Mouse (Mus musculus) natural killer cell, adult 2 months (primary cell): ENCODE measurements around the gene Gadd45a.
"Not testable (repeated sequence)": the region's sequence is repeated elsewhere in the genome, so short reads cannot be mapped to it uniquely, and the experiment has no call there.

ENCODE experiments used
- DNase-seq, 2 experiments: peaks; one replicate each; pipeline ENCODE4 v3.0.0; 2022; ENCODE audit warnings: low spot score in 2 of 2

Gadd45a gene

DNA sequence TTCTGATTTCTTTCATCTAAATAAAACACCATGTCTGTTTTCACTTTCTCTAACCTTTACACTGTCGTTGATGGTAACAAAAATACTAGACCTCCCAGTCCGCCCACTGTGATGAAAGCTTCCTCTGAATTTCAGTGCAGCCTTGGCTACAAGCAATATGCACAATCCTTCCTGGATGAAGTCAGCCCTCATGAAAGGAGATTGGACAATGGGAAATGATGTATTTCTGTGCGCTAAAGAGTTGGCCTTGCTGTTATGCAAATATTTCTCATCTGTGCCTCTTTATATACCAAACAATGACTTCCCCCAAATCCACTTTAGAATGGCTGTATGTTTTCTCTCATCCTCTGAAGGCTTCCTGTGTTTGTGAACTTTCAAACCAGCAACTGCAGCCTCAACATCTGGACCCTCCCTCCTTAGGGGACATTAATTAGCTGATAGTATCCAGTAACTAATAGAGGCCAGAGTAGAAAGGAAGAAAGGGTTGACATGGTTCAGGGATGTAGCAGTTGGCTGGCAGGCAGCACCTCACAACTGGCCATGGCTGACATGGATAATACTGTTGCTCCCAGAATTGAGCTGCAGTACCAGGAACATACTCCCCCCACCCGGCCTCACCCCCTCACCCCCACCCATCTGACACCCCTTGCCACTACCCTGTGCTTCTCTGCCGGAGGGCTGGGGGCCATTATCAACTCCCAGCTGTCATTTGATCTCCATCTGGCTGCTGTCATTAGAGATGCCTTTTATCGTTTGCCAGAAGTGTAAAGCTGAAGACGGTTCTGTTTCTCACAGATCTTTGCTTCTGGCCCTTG, 11.8 kb upstream of the Gadd45a start:
- DNase-seq, result no peak

DNA sequence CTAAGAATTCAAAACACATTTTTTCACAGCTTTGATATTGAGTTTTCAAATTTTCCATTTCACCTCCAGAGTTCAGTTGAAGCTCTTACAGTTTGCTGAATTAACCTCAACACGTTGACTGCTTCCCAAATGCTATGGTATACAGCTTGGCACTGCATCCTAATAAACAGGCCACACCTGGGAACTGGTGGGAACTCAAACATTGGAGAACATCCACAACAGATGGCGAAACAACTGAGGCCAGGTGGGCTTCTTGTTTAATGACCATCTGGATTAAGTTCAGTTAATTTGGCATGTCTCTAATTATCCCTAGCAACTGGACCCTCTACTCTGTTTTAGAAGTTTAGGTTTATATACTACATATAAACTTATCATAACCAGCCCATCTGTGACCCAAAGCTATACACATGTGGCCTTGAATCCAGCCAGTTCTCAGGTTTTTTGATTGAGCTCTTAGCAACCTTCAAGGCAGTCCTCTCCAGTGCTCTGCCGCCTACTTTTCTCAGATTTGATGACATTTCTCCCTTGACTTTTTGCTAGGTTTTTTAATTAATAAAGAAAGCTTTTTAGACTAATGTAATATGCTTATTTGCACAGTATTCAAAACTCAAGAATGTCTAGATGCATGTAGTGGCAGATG, 10.9 kb upstream of the Gadd45a start:
- no peak for DNase-seq

DNA sequence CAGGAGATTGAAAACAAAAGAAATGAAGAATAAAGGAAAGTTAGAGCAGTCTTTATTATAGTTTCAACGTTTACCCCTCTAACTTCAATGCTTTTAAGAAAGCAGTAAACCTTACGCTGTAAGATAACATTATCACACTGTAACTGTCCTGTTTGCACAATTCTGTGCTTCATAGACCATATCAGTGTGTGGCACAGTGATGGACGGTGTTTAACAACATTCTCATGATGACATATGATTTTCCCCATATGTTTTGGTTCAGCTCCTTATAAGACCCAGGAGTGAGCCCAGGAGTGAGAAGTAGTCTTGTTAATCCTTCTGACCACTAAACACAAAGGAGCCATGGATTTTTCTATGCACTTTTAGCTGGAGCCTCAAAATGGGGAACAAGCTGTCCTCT, 9.7 kb upstream of the Gadd45a start:
- no peak for DNase-seq

DNA sequence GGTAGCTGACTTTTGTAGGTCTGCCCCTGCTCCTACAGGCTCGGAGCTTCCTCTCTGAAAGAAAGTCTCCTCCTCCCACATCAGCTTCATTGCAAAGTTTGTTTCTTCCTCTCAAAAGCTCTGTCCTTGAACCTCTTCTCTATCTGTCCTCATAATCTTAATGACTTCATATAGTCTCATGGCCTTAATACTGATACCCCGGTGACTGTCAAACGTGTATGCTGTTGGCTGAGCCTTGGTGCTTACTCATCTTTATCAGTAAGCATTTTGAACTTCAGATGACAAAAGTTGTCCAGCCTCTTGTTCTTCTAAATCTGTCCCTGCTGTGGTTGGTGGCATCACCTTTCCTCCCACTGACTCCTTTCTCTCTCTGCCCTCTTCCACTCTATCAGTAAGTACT, 8.2 kb upstream of the Gadd45a start:
- no peak for DNase-seq

DNA sequence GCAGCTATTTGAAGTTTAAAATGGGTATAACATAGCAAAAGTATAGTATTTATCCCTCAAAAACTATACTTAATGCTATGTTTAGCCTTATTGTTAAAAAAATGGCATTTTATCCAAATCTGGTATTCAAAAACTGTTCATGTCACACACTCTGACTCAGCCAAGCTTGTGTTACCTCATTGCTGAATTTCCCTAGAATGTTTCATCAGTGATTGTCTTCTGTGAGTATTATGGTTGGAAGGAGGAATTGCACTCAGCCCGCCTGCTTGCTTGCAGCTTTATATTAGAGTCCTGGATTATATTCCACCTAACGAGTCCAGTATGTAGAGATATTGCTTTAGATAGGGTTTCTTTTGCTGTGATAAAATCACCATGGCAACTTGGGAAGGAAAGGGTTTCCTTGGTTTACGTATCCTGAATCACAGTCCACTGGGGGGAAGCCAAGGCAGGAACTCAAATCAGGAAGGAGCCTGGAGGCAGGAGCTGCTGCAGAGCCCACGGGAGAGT, 3.7 kb upstream of the Gadd45a start:
- no peak for DNase-seq

DNA sequence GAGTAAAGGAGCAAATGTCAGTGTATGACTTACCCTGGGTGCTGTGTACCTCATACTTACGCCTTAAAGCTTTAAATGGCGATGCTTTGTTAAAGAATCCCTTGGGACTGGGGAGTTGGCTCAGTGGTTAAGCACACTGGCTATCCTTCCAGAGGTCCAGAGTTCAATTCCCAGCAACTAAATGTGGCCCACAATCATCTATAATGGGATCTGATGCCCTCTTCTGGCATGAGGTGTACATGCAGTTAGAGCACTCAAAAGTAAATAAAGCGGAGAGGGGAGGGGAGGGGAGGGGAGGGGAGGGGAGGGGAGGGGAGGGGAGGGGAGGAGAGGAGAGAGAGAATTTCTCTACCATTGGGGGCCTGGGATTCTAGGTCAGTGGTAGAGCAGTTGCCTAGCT, 1.7 kb upstream of the Gadd45a start:
- DNase-seq, result no peak

DNA sequence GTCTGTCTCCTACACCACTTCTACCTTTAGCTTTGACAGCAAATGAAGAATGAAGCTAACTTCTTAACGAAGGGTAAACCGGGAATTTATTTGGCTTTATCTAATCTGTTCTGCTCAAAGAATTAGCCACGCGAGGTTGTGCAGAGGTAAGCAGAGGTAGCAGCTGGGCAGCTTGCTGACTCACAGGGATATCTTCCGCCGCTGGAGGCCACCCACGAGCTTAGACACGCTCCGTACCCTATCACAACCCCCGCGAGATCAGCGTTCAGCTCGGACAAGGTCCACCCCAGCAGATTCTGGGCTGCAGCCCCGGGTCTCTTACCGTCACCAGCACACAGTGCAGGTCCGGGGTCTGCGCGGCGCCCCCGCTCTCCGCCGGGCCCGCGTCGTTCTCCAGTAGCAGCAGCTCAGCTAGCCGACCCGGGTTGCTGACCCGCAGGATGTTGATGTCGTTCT, 873 bp downstream of the Gadd45a start:
- DNase-seq, result peak; percentile 70 to 76

DNA sequence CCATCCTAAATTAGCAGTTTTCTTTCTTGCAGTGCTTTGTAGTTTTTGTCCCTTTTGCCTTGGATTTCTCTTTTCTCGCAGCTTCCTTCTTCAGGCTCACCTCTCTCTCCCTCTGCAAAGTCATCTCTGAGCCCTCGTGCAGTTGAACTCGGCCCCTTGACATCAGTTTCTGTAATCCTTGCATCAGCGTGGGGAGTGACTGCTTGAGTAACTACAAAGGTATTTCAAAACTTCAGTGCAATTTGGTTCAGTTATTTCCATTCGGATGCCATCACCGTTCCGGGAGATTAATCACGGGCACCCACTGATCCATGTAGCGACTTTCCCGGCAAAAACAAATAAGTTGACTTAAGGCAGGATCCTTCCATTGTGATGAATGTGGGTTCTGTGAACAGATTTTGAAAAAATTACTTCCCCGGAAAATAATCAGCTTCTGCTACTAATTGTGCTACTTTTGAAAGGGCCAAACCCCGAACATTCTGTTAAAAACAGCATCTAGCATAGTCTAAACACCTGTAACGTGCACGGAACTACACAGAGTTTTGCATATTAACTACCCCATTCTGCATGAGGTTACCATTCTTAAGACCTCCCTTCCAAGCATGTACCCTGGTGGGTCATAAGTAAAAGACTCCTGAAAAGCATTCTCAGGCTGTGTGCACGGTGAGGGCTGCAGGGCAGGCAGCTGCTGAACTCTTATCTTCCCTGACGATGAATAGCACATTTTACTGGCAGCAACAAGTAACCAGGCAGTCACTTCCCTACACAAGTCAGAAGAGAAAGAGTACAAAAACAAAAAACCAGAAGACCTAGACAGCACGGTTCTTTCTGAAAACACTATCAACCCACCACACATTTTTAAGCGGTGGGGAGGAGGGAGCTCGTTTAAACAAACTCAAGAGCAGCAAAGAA, 1.6 kb downstream of the Gadd45a start:
- no peak for DNase-seq

DNA sequence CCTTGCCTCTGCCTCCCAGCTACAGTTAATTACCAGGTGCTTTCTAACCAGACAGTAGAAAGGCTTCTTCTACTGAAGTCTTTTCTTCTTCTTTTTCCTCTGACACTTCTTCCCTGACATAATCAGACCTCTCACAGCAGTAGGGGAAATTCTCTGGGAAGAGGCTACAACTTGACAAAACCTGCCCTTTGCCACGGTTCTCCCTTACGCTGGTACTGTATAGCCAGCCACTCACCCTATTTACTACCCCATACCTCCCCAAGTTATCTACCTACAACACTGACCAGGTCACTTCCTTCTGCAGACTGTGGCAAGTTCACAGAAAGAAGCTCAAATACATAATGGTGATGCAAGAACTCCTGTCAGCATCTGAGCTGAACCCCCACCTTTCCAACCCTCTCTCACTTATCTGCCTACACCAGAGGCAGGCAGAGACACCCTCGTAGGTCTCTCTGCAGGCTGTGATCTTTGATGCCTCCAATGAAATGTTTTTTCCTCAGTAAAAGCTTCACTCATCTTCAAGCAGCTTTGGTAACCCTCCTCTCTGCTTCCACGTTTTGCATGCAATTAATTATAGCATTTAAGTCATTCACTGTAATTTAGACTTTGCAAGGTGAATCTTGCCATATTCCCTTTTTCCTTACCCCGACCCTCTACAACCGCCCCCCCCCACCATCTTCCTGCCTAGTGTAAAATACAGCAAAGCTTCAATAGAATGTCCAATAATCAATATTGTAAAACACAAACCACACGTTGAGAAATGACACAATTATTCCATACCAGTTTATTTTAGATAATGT, 2.7 kb downstream of the Gadd45a start:
- no peak for DNase-seq

DNA sequence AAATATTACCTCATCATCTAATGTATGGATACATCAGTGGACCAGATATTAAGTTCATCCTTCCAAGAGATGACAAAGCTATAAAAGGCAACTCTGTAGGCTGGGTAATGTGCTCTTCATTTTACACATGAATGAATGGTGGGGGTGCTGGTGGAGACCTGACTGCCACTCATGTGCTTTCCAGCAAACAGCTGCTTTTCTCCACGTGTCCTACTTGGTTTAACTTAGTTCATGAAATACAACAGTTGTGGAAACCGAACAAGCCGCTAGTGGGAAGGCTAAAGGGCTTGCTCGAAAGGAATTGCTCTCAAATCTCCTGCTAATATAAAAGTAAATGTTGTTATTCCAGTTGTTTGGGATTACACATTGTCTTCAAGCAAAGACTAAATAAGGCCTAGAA, 3.7 kb downstream of the Gadd45a start:
- no peak for DNase-seq

DNA sequence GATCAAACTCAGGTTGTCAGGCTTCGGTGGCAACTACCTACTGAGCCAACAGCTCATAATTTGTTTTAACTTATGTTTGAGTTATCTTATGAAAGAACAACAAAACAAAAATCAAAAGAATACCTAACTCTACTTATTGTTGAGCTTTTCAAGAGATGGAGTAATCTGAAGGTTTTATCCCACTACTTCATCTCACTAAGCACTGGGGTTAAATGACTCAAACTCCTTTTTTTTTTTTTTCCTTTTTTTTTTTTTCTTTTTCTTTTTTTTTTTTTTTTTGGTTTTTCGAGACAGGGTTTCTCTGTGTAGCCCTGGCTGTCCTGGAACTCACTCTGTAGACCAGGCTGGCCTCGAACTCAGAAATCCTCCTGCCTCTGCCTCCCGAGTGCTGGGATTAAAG, 4.3 kb downstream of the Gadd45a start:
- DNase-seq, result not testable (repeated sequence)

DNA sequence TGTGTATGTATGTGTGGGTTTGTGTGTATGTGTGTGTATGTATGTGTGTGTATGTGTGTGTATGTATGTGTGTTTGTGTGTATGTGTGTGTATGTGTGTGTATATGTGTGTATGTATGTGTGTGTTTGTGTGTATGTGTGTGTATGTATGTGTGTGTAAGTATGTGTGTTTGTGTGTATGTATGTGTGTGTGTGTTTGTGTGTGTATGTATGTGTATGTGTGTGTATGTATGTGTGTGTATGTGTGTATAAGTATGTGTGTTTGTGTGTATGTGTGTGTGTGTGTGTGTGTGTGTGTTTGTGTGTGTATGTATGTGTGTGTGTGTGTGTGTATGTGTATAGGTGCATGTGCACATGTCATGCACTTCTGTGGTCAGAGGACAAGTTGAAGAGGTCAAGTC, 4.7 kb downstream of the Gadd45a start:
- DNase-seq, result not testable (repeated sequence)

DNA sequence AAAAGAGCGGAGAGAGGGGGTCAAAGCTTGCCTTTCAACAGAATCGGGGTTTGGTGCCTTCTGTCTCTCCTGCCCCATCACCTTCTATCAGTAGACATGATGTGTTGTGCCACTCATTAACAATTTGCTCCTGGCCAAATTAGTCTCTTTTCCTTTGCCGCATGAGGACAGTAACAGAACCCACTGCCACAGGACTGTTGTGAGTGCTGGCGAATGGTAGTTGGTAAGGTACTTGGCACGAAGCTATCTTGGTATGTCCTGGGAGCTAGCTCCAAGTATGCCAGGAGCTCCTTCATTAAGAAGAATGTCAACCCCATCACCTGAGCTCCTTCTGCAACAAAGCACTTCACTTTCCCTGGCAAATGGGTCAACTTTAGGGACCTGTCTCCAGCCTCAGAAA, 6.4 kb downstream of the Gadd45a start:
- DNase-seq, result no peak

DNA sequence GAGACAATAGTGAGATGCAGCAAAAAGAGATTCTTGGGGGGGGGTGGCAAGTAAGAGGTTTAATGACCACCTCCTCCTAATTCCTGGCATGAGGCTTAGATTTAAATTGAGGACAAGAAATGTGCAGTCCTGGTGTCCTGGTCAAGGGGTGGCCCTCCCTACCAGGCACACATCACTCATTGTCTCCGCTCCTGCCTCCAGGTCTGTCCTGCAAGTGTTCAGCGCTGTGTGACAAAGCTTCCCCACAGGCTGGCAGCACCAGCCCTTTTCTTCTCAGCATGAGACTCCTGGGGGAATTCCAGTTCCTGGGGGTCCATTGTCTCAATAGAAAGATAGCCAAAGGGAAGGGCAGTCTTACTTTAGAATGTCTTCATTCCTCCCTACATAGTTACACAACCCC, 6.8 kb downstream of the Gadd45a start:
- no peak for DNase-seq

DNA sequence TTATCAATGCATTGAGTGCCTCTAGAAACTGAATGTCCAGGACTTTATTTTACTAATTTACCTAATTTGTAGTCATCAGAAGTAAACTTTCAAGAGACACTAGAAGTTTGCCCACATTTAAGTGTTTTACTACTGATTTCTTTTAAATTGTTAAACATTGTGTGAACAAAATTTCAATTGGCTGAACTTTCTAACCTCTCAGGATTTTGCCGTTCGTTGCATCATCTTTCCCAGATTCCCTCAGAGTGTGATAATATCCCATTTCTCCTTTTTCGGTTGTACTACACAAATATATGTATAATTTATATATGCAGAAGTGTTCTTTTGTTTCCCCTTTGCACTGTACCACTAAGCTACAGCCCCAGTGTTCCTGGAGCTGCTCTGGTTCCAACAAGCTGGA, 7.3 kb downstream of the Gadd45a start:
- no peak for DNase-seq

DNA sequence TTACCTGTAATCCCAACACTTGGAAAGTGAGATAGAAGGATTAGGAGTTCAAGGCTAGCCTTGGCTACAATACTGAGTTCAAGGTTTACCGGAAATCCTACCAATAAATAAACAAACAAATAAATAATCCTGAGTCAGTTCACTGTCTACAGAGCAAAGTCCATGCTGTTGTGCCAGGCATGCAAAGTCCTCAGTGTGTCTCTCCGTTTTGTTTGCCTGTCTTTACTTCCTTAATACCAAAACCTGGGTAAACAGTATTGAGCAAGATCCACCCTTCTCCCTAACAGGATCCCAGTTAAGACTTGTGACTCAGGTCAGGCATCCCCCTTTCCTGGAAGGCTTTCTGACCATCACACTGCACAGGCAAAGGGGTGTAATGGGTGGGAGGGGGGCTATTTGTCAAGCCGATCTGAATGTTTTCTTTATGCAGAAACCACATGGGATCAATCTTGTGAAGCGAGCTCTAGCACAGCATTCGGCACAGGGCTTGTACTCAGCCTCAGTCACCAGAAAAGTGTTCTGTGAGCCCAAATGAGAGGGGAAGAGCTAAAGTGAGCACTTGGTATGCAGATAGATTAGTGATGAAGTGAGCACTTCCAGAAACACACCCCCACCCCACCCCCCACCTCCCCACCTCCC, 7.8 kb downstream of the Gadd45a start:
- no peak for DNase-seq

DNA sequence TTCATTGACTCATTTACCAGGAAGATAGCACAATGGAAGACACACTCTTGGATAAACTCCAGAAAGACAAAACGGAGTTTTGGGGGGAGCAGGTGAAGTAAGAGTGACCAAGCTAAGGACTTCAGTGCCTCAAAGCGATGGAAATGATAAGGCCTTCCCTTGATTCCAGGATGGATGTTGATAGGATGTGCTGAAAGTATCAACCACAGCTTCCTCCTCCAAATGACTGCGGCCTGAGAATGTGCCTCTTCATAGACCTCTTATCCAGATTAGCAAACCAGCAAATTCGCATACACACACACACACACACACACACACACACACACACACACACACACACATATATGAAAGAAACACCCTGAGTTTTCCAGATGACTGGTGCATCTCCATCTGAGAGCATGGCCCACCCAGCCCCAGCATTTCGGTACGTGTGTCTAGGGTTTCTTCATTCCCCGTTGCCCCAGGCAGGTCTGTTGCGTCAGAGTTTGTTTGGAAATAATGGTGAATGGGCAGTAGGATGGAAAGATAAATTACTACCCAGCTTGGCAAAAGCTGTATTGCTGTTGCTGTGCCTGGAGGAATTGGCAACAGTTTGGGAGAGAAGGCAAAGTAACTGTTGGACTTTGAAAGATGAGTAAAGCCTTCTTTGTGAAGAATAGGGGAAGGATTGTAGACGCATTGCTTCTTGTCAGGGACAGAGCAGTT, 9.7 kb downstream of the Gadd45a start:
- no peak for DNase-seq

DNA sequence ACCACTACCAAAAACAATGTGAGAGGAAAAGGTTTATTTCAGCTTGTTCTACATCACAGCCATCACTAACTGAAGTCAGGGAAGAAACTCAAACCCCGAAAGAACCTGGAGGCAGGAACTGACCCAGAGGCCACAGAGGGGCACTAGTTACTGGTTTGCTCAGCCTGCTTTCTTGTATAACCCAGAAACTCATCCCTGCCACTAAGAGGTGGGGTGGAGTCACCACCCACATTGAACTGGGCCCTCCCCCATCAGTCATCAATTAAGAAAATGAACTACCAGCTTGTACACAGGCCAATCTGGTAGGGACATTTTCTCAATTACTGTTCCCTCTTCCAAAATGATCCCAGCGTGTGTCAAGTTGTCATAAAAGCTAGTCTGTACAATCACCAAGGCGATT, 10.6 kb downstream of the Gadd45a start:
- no peak for DNase-seq

DNA sequence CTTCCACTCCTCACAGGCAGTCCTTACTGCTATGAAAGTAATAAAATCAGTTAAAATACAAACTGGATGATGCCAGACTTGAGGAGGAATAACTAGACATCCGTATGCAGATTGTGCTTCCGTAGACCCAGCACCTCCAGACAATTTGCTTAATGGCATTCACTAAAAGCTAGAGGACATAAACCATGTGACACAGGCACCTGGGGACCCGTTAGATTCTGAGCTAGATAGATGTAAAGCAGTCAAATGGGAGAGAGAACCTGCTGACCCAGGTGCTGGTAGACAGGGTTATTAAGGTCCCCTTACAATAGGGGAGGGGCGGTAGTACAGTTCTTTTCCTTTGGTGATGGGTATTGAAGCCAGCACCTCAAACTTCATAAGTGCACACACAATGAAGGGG, 13.5 kb downstream of the Gadd45a start:
- DNase-seq, result no peak

DNA sequence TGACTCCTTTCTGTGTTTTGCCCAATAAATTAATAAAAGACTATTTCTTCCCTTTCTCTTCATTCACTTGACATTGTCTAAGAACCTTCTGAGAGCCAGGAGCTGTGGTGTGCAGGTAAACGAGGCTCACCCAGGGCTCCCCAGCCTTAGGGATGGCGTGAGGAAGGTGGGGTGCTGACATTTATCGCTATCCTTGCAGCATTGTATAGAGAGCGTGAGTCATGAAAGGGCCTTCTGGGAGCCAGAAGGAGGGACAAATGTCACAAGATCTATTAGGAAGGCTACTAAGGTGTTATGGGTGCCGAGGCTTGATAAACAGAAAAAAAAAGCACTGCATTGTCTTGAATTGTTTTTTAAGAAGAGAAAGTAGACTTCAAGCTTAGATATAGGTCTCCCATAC, 15.9 kb downstream of the Gadd45a start:
- no peak for DNase-seq
